Mouse (Mus musculus): ENCODE measurements around the gene Atraid. TPM values are rescaled to one million over a fixed set of nuclear protein-coding genes. Genes with fewer than 3 reads are reported as not detected.

The Atraid gene
- polyA plus RNA-seq, 1 experiment from 2014 or later, result 227 TPM

DNA sequence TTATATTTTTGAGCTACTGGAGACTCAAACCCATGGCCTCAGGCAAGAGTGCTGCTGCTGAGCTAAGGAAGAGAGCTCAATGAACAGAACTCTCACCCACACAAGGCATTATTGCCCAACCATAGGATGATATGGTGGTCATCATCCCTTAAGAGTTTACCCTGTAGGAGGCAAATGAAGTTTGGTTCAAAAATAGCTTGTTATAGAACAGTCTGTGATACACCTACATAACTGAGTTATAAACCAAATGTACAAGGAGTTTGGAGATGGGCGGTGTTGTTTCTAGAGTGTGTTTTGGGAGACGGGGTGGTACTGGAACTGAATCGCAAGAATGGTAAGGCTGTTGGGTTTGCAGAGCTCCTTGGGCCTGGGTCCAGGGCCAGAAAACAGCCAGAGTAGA, 21.7 kb downstream of the Atraid start:
- Histone ChIP-seq H3K4me2 (replicated peaks; ENCODE audit: low read depth) (no peak overlapping the region), H3K4me1 (replicated peaks; ENCODE audit: control insufficient read depth, insufficient read depth, low read length) (no peaks in the 10 kb centered on the region), H3K9ac (ENCODE audit: low read depth, low read length) (no peak overlapping the region), H3K27me3 (replicated peaks; ENCODE audit: control insufficient read depth, insufficient read depth, low read length) (no peaks in the 10 kb centered on the region), H3K4me3 (ENCODE audit: low read depth, low read length) (no peak overlapping the region), H3K9me3 (ENCODE audit: control insufficient read depth) (no peaks in the 10 kb centered on the region), H3K36me3 (ENCODE audit: control insufficient read depth, insufficient read depth) (peaks cover 94% of the 10 kb centered on the region), H3K27ac (ENCODE audit: low read depth, low read length) (no peak overlapping the region)
- WGBS, result 97% methylated on average over 3 of the region's 3 CpGs
- ATAC-seq, result no peak
- no peak for TF ChIP-seq CTCF (IDR thresholded peaks at IDR 0.05; ENCODE audit: low read depth)

DNA sequence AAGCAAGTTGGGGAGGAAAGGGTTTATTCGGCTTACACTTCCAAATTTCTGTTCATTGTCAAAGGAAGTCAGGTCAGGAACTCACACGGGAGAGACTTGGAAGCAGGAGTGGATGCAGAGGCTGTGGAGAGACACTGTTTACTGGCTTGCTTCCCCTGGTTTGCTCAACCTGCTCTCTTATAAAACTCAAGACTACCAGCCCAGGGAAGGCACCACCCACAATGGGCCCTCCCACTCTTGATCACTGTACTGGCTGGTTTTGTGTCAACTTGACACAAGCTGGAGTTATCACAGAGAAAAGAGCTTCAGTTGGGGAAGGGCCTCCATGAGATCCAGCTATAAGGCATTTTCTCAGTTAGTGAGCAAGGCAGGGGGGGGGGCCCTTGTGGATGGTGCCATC, 22.9 kb downstream of the Atraid start:
- TF ChIP-seq CTCF (IDR thresholded peaks at IDR 0.05; ENCODE audit: low read depth), result no peak
- Histone ChIP-seq H3K9me3 (ENCODE audit: control insufficient read depth) (no peaks in the 10 kb centered on the region), H3K27ac (ENCODE audit: low read depth, low read length) (no peak overlapping the region), H3K4me1 (replicated peaks; ENCODE audit: control insufficient read depth, insufficient read depth, low read length) (no peaks in the 10 kb centered on the region), H3K4me3 (ENCODE audit: low read depth, low read length) (no peak overlapping the region), H3K27me3 (replicated peaks; ENCODE audit: control insufficient read depth, insufficient read depth, low read length) (no peaks in the 10 kb centered on the region), H3K4me2 (replicated peaks; ENCODE audit: low read depth) (no peak overlapping the region), H3K9ac (ENCODE audit: low read depth, low read length) (no peak overlapping the region), H3K36me3 (ENCODE audit: control insufficient read depth, insufficient read depth) (peaks cover 96% of the 10 kb centered on the region)
- WGBS, result 83% methylated on average over 2 of the region's 2 CpGs
- no peak for ATAC-seq

DNA sequence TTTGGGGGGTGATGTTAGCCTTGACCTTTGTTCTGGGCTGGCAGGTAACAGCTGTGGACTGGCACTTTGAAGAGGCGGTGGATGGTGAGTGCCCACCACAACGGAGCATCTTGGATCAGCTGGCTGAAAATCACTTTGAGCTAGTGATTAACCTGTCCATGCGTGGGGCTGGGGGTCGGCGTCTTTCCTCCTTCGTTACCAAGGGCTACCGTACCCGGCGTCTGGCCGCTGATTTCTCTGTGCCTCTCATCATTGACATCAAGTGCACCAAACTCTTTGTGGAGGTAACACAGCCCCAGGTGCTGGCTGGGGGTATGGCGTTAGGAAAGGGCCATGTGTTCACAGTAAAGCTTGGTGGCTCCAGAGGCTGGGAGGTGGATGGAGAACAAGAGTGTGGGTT, 23.7 kb downstream of the Atraid start:
- ATAC-seq, result no peak
- TF ChIP-seq CTCF (IDR thresholded peaks at IDR 0.05; ENCODE audit: low read depth), result no peak
- WGBS, result 95% methylated on average over 11 of the region's 11 CpGs
- H3K4me3 ChIP-seq (ENCODE audit: low read depth, low read length), result no peak overlapping the region
- H3K27me3 ChIP-seq (replicated peaks; ENCODE audit: control insufficient read depth, insufficient read depth, low read length), result no peaks in the 10 kb centered on the region
- no peak overlapping the region for H3K4me2 ChIP-seq (replicated peaks; ENCODE audit: low read depth)
- peaks cover 98% of the 10 kb centered on the region for H3K36me3 ChIP-seq (ENCODE audit: control insufficient read depth, insufficient read depth)
- no peaks in the 10 kb centered on the region for H3K9me3 ChIP-seq (ENCODE audit: control insufficient read depth)
- no peak overlapping the region for H3K9ac ChIP-seq (ENCODE audit: low read depth, low read length)
- no peaks in the 10 kb centered on the region for H3K4me1 ChIP-seq (replicated peaks; ENCODE audit: control insufficient read depth, insufficient read depth, low read length)
- no peak overlapping the region for H3K27ac ChIP-seq (ENCODE audit: low read depth, low read length)

DNA sequence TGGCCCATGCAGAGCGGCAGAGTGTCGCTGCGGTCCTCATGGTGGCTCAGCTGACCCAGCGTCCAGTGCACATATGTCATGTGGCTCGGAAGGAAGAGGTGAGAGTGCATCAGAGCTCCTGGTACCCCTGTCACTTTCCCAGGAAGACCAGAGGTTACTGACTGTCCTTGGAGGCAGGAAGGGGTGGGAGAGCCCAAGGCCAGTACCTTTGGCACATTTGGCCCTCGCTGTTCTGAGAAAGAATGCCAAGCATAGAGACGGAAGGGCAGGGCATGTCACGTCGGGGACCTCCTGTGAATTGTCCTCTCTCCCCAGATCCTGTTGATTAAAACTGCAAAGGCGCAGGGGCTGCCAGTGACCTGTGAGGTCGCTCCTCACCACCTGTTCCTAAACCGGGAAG, 25.1 kb downstream of the Atraid start:
- no peaks in the 10 kb centered on the region for H3K4me1 ChIP-seq (replicated peaks; ENCODE audit: control insufficient read depth, insufficient read depth, low read length)
- WGBS, result 96% methylated on average over 12 of the region's 12 CpGs
- H3K4me2 ChIP-seq (replicated peaks; ENCODE audit: low read depth), result no peak overlapping the region
- no peak for TF ChIP-seq CTCF (IDR thresholded peaks at IDR 0.05; ENCODE audit: low read depth)
- peaks cover 98% of the 10 kb centered on the region for H3K36me3 ChIP-seq (ENCODE audit: control insufficient read depth, insufficient read depth)
- H3K4me3 ChIP-seq (ENCODE audit: low read depth, low read length), result no peak overlapping the region
- H3K27me3 ChIP-seq (replicated peaks; ENCODE audit: control insufficient read depth, insufficient read depth, low read length), result no peaks in the 10 kb centered on the region
- no peak overlapping the region for H3K9ac ChIP-seq (ENCODE audit: low read depth, low read length)
- H3K27ac ChIP-seq (ENCODE audit: low read depth, low read length), result no peak overlapping the region
- ATAC-seq, result no peak
- no peaks in the 10 kb centered on the region for H3K9me3 ChIP-seq (ENCODE audit: control insufficient read depth)

DNA sequence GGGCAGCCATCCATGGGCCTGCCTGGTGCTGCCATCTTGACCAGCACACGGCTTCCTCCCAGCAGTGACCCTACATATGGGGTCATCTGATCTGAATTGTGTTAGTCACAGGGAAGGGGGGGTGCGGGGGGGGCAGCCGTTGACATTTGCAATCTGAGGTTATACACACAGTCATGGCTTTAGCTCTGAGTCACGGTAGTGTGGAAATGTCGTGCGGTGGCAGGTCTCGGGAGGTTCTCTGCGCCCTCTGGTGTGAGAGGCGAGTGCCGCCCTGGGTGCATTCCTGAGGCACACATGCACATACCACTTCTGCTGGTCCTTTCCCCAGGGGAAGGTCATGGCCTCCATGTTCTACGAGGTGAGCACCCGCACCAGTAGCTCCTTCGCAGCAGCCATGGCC, 28.2 kb downstream of the Atraid start:
- no peak overlapping the region for H3K4me3 ChIP-seq (ENCODE audit: low read depth, low read length)
- TF ChIP-seq CTCF (IDR thresholded peaks at IDR 0.05; ENCODE audit: low read depth), result no peak
- H3K9ac ChIP-seq (ENCODE audit: low read depth, low read length), result no peak overlapping the region
- H3K4me1 ChIP-seq (replicated peaks; ENCODE audit: control insufficient read depth, insufficient read depth, low read length), result no peaks in the 10 kb centered on the region
- no peaks in the 10 kb centered on the region for H3K9me3 ChIP-seq (ENCODE audit: control insufficient read depth)
- WGBS, result 89% methylated on average over 13 of the region's 13 CpGs
- no peaks in the 10 kb centered on the region for H3K27me3 ChIP-seq (replicated peaks; ENCODE audit: control insufficient read depth, insufficient read depth, low read length)
- H3K4me2 ChIP-seq (replicated peaks; ENCODE audit: low read depth), result no peak overlapping the region
- H3K36me3 ChIP-seq (ENCODE audit: control insufficient read depth, insufficient read depth), result peaks cover 73% of the 10 kb centered on the region
- no peak for ATAC-seq
- no peak overlapping the region for H3K27ac ChIP-seq (ENCODE audit: low read depth, low read length)

DNA sequence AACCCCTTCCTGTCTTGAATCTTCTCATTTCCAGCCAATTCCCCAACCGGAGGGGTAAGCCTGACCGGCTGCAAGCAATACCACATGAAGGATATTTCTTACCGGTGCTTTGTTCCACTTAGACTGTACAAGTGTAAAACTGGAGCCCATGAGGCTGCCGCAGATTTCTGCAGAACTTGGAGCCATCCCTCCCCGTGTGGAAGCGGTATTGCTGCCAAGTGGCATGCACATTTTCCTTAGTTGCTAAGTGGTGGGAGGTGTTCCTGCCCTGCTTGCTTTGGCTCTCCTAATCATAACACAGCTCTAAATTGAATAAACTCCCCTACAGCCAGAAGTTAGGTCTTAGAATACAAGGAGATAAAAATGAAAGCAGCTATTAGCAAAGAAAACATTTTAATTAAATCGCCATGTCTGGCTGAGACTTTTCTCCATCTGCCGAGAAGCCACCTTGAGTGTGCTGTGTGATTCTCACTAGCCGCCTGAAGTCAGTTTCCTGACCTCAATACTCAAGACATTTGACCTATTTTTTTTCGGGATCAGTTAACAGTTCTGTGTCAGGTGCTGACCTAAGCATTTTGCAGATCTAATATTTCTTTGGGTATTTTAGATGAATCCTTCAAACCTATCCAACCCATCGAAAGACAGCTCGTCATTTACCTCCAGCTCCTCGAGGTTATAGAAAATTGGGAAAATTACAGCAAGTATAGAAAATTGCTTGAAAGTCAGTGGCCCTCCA, 32.1 kb downstream of the Atraid start:
- WGBS, result 77% methylated on average over 13 of the region's 13 CpGs
- Histone ChIP-seq H3K4me1 (replicated peaks; ENCODE audit: control insufficient read depth, insufficient read depth, low read length) (no peaks in the 10 kb centered on the region), H3K9me3 (ENCODE audit: control insufficient read depth) (no peaks in the 10 kb centered on the region), H3K27ac (ENCODE audit: low read depth, low read length) (no peak overlapping the region), H3K27me3 (replicated peaks; ENCODE audit: control insufficient read depth, insufficient read depth, low read length) (no peaks in the 10 kb centered on the region), H3K4me2 (replicated peaks; ENCODE audit: low read depth) (no peak overlapping the region), H3K9ac (ENCODE audit: low read depth, low read length) (no peak overlapping the region), H3K4me3 (ENCODE audit: low read depth, low read length) (no peak overlapping the region), H3K36me3 (ENCODE audit: control insufficient read depth, insufficient read depth) (peaks cover 36% of the 10 kb centered on the region)
- no peak for TF ChIP-seq CTCF (IDR thresholded peaks at IDR 0.05; ENCODE audit: low read depth)
- ATAC-seq, result no peak

DNA sequence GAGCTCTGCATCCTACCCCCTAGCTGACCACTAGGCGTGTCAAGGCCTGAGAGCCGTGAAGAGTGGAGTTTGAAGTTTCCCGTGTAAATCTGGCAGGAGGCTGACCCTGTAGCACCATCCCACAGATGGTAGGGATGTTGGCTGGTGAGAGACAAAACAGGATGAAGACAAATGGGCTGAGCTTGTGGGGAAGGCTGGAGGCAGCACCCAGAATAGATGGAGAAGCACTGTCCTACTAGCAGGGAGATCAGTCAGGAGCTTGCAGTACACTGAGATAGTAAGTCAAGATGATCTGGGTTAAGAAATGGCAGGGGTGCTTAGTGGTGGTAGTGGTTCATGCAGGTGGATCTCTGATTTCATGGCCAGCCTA, 32.7 kb downstream of the Atraid start:
- WGBS, result 68% methylated on average over 3 of the region's 3 CpGs
- no peak for ATAC-seq
- no peak for TF ChIP-seq CTCF (IDR thresholded peaks at IDR 0.05; ENCODE audit: low read depth)

More for the DNA sequence above, 32.7 kb downstream of the Atraid start:
- Histone ChIP-seq H3K4me1 (replicated peaks; ENCODE audit: control insufficient read depth, insufficient read depth, low read length) (no peaks in the 10 kb centered on the region), H3K4me2 (replicated peaks; ENCODE audit: low read depth) (no peak overlapping the region), H3K36me3 (ENCODE audit: control insufficient read depth, insufficient read depth) (peaks cover 30% of the 10 kb centered on the region), H3K4me3 (ENCODE audit: low read depth, low read length) (no peak overlapping the region), H3K9me3 (ENCODE audit: control insufficient read depth) (no peaks in the 10 kb centered on the region), H3K27ac (ENCODE audit: low read depth, low read length) (no peak overlapping the region), H3K27me3 (replicated peaks; ENCODE audit: control insufficient read depth, insufficient read depth, low read length) (no peaks in the 10 kb centered on the region), H3K9ac (ENCODE audit: low read depth, low read length) (no peak overlapping the region)

Data from intestine, postnatal 0 days (tissue).